Mouse (Mus musculus) kidney, embryonic 16.5 days (tissue): ENCODE results near the gene Pitpnm2. TPM values are rescaled to one million over a fixed set of nuclear protein-coding genes. Genes with fewer than 3 reads are reported as not detected.

Source experiments
- ATAC-seq: fragments of 200-750 bp; cut with Nextera tagmentation; 2 replicates; pipeline ENCODE4 v1.8.0; 2017; ENCODE audit warnings: moderate TSS enrichment; ENCODE audit not compliant: low FRiP score, low TSS enrichment
- H3K27ac ChIP-seq: fragments of 300-500 bp; sonication (generic); 2 replicates; pipeline ENCODE4 v1.5.1; 2014; ENCODE audit warnings: low read length
- H3K27me3 ChIP-seq: fragments of 300-500 bp; sonication (generic); 2 replicates; pipeline ENCODE4 v1.6.1; 2014; ENCODE audit warnings: low read length, control low read depth, mixed read lengths; ENCODE audit not compliant: insufficient read depth
- H3K36me3 ChIP-seq: fragments of 300-500 bp; sonication (generic); 2 replicates; pipeline ENCODE4 v1.6.1; 2014; ENCODE audit warnings: low read length, control low read depth, mixed read lengths; ENCODE audit not compliant: insufficient read depth
- H3K4me1 ChIP-seq: fragments of 300-500 bp; sonication (generic); 2 replicates; pipeline ENCODE4 v1.6.1; 2014; ENCODE audit warnings: low read length, control low read depth, mixed read lengths; ENCODE audit not compliant: insufficient read depth
- H3K4me2 ChIP-seq: fragments of 300-500 bp; sonication (generic); replicated peaks from 2 replicates; pipeline ENCODE4 v1.6.1; 2014; ENCODE audit warnings: low read depth, low read length
- H3K4me3 ChIP-seq: fragments of 300-500 bp; sonication (generic); 2 replicates; pipeline ENCODE4 v1.5.1; 2014; ENCODE audit warnings: mild to moderate bottlenecking, low read length
- H3K9ac ChIP-seq: fragments of 300-500 bp; sonication (generic); replicated peaks from 2 replicates; pipeline ENCODE4 v1.6.1; 2014; ENCODE audit warnings: low read length
- H3K9me3 ChIP-seq: fragments of 300-500 bp; sonication (generic); 2 replicates; pipeline ENCODE4 v1.6.1; 2016; ENCODE audit warnings: low read length, control low read depth
- WGBS: fragments of 180-500 bp; shearing (Covaris S2); extraction: QIAGEN DNeasy Blood & Tissue Kit; methylation state at CpG from one replicate; pipeline ENCODE4 v1.1.7; 2014; 5-methylcytosine and 5-hydroxymethylcytosine counted together
- polyA plus RNA-seq: library from polyadenylated mRNA; unstranded; fragments of >200 nt; fragmentation: Nextera tagmentation; extraction: Ambion mirVana; gene quantifications from 2 replicates; pipeline ENCODE4 v1.2.1, GENCODE M21; 2015

Gene Pitpnm2
- polyA plus RNA-seq, 1 experiment from 2014 or later = 4.1 TPM

DNA sequence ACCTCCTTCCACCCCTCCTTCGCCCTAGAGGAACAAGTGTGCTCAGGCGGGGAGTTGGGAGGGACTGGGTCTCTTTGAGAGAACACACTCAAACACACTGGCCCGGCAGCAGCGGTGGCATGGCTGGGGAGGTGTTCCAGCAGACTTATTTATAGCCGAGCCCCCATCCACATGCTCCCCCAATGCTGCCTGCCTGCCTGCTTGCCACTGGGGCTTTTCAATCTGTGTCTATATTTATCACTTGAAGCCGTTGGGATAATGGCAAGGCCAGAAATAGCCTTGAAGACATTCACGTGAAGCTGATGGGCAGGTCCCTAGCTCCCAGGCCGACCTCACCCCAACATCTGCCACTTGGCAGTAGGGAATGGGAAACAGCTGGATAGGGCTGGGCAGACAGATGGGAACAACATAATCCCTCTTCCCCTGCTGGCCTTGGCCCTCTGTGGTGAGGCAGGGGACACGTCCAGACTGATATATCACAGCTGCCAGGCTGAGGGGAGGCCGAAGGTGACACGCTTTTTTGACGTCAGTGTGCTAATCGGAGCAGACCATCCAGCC is 43.0 kb downstream of the Pitpnm2 start:
- peak overlapping the region; percentile 69 for H3K27ac ChIP-seq
- H3K4me3 ChIP-seq = no peak overlapping the region
- peak; percentile 70 for ATAC-seq
- no peaks in the 10 kb centered on the region for H3K9me3 ChIP-seq
- 18% methylated on average over 13 of the region's 13 CpGs for WGBS
- H3K9ac ChIP-seq = no peak overlapping the region
- H3K27me3 ChIP-seq = no peaks in the 10 kb centered on the region
- no peak overlapping the region for H3K4me2 ChIP-seq
- peaks cover 52% of the 10 kb centered on the region for H3K4me1 ChIP-seq
- no peaks in the 10 kb centered on the region for H3K36me3 ChIP-seq

GRCm38 (mm10) chr5:124205809-124206380 is 43.7 kb downstream of the Pitpnm2 start:
- H3K4me1 ChIP-seq = peaks cover 50% of the 10 kb centered on the region
- peak overlapping the region; percentile 69 for H3K27ac ChIP-seq
- WGBS = 33% methylated on average over 5 of the region's 5 CpGs

GRCm38 (mm10) chr5:124205211-124205610 is 44.3 kb downstream of the Pitpnm2 start:
- no peak for ATAC-seq
- peaks cover 50% of the 10 kb centered on the region for H3K4me1 ChIP-seq
- H3K9ac ChIP-seq = no peak overlapping the region
- no peaks in the 10 kb centered on the region for H3K9me3 ChIP-seq
- H3K27me3 ChIP-seq = no peaks in the 10 kb centered on the region
- H3K4me3 ChIP-seq = no peak overlapping the region
- 0 out of 2 replicates have a peak overlapping the region, but pooled peaks have one; percentile 6 for H3K27ac ChIP-seq
- WGBS = 71% methylated on average over 9 of the region's 9 CpGs
- H3K4me2 ChIP-seq = no peak overlapping the region
- no peaks in the 10 kb centered on the region for H3K36me3 ChIP-seq

More at GRCm38 (mm10) chr5:124205809-124206380, 43.7 kb downstream of the Pitpnm2 start:
- no peak for ATAC-seq
- no peaks in the 10 kb centered on the region for H3K36me3 ChIP-seq
- 0 out of 2 replicates have a peak overlapping the region, but pooled peaks have one; percentile 17 for H3K9ac ChIP-seq
- H3K27me3 ChIP-seq = no peaks in the 10 kb centered on the region
- H3K4me2 ChIP-seq = no peak overlapping the region
- no peaks in the 10 kb centered on the region for H3K9me3 ChIP-seq
- no peak overlapping the region for H3K4me3 ChIP-seq

DNA sequence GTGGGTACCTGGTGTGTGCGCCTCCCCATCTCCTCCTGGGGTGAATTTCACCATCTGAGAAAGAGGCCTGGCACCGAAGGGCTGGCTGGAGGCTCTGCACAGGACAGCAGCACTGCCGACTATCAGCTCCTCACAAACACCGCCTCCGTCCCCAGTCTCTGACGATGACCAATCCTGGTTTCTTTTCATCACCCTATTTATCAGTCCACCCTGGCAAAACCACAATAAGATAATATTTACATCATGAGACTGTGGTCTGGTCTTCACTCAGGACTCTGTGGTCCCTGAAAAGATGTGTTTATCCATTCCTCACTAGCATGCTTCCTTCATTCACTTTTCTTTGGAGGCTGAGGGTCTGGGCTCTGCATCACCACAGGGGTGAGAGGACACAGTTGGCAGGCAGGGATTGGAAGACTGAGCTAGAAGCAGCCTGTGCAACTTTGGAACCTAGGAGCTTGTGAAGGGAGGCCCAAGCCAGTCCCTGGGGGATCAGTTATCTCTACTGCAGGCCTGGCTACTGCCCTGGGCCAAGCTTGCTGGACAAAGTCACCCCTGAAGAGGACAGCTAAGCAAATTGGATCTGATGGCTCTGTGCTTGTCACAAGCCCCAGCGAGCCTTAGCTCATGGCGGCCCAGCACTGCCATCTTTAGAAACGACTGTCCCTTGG is 45.3 kb downstream of the Pitpnm2 start:
- 90% methylated on average over 9 of the region's 9 CpGs for WGBS
- ATAC-seq = no peak

GRCm38 (mm10) chr5:124203251-124203650 is 46.3 kb downstream of the Pitpnm2 start:
- no peak for ATAC-seq
- 76% methylated on average over 4 of the region's 4 CpGs for WGBS
- H3K4me2 ChIP-seq = no peak overlapping the region
- no peak overlapping the region for H3K9ac ChIP-seq
- no peaks in the 10 kb centered on the region for H3K9me3 ChIP-seq
- H3K4me3 ChIP-seq = no peak overlapping the region
- peak overlapping the region; percentile 72 for H3K27ac ChIP-seq
- H3K36me3 ChIP-seq = no peaks in the 10 kb centered on the region
- H3K27me3 ChIP-seq = no peaks in the 10 kb centered on the region
- peaks cover 52% of the 10 kb centered on the region for H3K4me1 ChIP-seq

More for the DNA sequence above, 45.3 kb downstream of the Pitpnm2 start:
- H3K9me3 ChIP-seq = no peaks in the 10 kb centered on the region
- H3K36me3 ChIP-seq = no peaks in the 10 kb centered on the region
- no peaks in the 10 kb centered on the region for H3K27me3 ChIP-seq
- H3K4me2 ChIP-seq = no peak overlapping the region
- H3K4me3 ChIP-seq = no peak overlapping the region
- peaks cover 51% of the 10 kb centered on the region for H3K4me1 ChIP-seq
- no peak overlapping the region for H3K27ac ChIP-seq
- H3K9ac ChIP-seq = no peak overlapping the region

GRCm38 (mm10) chr5:124202071-124202470 is 47.5 kb downstream of the Pitpnm2 start:
- Histone ChIP-seq H3K4me1 (peaks cover 47% of the 10 kb centered on the region), H3K36me3 (no peaks in the 10 kb centered on the region), H3K4me3 (no peak overlapping the region), H3K9me3 (no peaks in the 10 kb centered on the region), H3K27me3 (no peaks in the 10 kb centered on the region), H3K27ac (no peak overlapping the region), H3K4me2 (no peak overlapping the region), H3K9ac (no peak overlapping the region)
- 56% methylated on average over 4 of the region's 4 CpGs for WGBS
- no peak for ATAC-seq

DNA sequence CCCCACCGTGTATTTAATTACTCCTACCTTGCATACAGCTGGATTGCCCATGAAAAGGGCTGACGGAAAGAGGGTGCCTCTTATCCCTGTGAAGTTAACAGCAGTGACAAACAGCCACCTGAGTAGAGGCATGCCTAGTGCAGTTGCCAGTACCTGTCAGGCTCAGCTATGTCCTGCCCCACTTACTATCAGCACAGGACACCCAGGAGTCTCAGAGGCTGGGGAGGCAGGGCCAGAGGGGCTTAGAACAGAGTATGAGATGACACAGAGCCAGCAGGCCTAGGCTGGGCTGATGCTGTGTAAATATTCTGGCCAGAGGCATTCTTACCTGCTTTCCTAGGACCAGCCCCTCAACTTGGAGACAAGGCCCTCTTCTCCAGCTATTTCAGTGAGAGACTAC is 48.0 kb downstream of the Pitpnm2 start:
- peaks cover 45% of the 10 kb centered on the region for H3K4me1 ChIP-seq
- WGBS = 86% methylated on average over 2 of the region's 2 CpGs
- no peak overlapping the region for H3K4me2 ChIP-seq
- no peak overlapping the region for H3K9ac ChIP-seq
- no peaks in the 10 kb centered on the region for H3K27me3 ChIP-seq
- no peak overlapping the region for H3K27ac ChIP-seq
- no peak overlapping the region for H3K4me3 ChIP-seq
- no peak for ATAC-seq
- H3K9me3 ChIP-seq = no peaks in the 10 kb centered on the region
- H3K36me3 ChIP-seq = no peaks in the 10 kb centered on the region

GRCm38 (mm10) chr5:124200844-124201243 is 48.7 kb downstream of the Pitpnm2 start:
- Histone ChIP-seq H3K4me1 (peaks cover 37% of the 10 kb centered on the region), H3K9ac (no peak overlapping the region), H3K27ac (no peak overlapping the region), H3K4me3 (no peak overlapping the region), H3K4me2 (no peak overlapping the region), H3K27me3 (no peaks in the 10 kb centered on the region), H3K36me3 (no peaks in the 10 kb centered on the region), H3K9me3 (no peaks in the 10 kb centered on the region)
- ATAC-seq = no peak
- WGBS = 72% methylated on average over 5 of the region's 5 CpGs

GRCm38 (mm10) chr5:124199168-124199567 is 50.4 kb downstream of the Pitpnm2 start:
- Histone ChIP-seq H3K9me3 (no peaks in the 10 kb centered on the region), H3K27me3 (no peaks in the 10 kb centered on the region), H3K4me2 (no peak overlapping the region), H3K27ac (no peak overlapping the region), H3K4me3 (no peak overlapping the region), H3K36me3 (no peaks in the 10 kb centered on the region), H3K4me1 (peaks cover 35% of the 10 kb centered on the region), H3K9ac (no peak overlapping the region)
- ATAC-seq = no peak
- WGBS = 81% methylated on average over 5 of the region's 5 CpGs

DNA sequence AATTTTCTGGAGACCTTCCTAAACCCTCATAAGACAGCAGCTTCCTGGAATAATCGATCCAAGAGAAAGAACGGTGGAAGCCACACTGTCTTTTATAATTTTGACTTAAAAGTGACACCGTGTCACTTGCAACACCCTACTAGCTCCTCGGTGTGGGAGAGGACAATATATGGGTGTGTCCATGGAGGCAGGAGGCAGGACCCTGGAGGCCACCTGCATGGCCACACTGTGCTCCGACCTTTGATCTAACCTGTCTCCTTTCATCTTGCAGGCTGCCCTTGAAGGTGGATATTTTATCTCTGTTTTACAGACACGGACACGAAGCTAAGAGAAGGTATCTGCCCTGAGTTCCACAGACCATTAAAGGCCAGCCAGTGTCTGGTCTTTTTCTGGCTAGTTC is 51.1 kb downstream of the Pitpnm2 start:
- no peaks in the 10 kb centered on the region for H3K9me3 ChIP-seq
- H3K9ac ChIP-seq = no peak overlapping the region
- H3K27ac ChIP-seq = no peak overlapping the region
- no peaks in the 10 kb centered on the region for H3K27me3 ChIP-seq
- H3K36me3 ChIP-seq = no peaks in the 10 kb centered on the region
- WGBS = 70% methylated on average over 7 of the region's 7 CpGs
- no peak for ATAC-seq
- H3K4me1 ChIP-seq = peaks cover 35% of the 10 kb centered on the region
- H3K4me2 ChIP-seq = no peak overlapping the region
- no peak overlapping the region for H3K4me3 ChIP-seq
